Mouse (Mus musculus) kidney, embryonic 16.5 days (tissue): ENCODE measurements around the gene Sycn. TPM values are rescaled to one million over a fixed set of nuclear protein-coding genes. Genes with fewer than 3 reads are reported as not detected.

Source experiments
- microRNA-seq: library from miRNA; unstranded; fragments of <30 nt; microRNA quantifications from one replicate; pipeline ENCODE4, GENCODE M21; 2016
- polyA plus RNA-seq: library from polyadenylated mRNA; unstranded; fragments of >200 nt; fragmentation: Nextera tagmentation; extraction: Ambion mirVana; gene quantifications from 2 replicates; pipeline ENCODE4 v1.2.1, GENCODE M21; 2015

Gene Sycn
- polyA plus RNA-seq, 1 experiment from 2014 or later: not detected

Small RNA genes within 50 kb of the gene (microRNA-seq; reads per million reads assigned to microRNA genes)
- 0.63 reads per million for gene Mir7049

Other genes with a start within 250 kb of the Sycn start
- 0.41 and 0.74 TPM in 2 replicates for gene Selenov, start 249.7 kb upstream of the Sycn start, polyA plus RNA-seq
- gene Dll3, start 238.6 kb upstream of the Sycn start, polyA plus RNA-seq: 0.50 and 0.68 TPM in 2 replicates
- gene Timm50, start 228.8 kb upstream of the Sycn start, polyA plus RNA-seq: 162 and 169 TPM in 2 replicates
- gene Supt5, start 202.1 kb upstream of the Sycn start, polyA plus RNA-seq: 106 and 109 TPM in 2 replicates
- 840 and 918 TPM in 2 replicates for gene Rps16, start 190.2 kb upstream of the Sycn start, polyA plus RNA-seq
- gene Plekhg2, start 168.3 kb upstream of the Sycn start, polyA plus RNA-seq: 69.1 and 83.3 TPM in 2 replicates
- gene Zfp36, start 160.6 kb upstream of the Sycn start, polyA plus RNA-seq: 16.1 and 18.4 TPM in 2 replicates
- 52.9 and 55.9 TPM in 2 replicates for gene Med29, start 148.2 kb upstream of the Sycn start, polyA plus RNA-seq
- 97.4 and 108 TPM in 2 replicates for gene Paf1, start 147.9 kb upstream of the Sycn start, polyA plus RNA-seq
- 13.6 and 15.5 TPM in 2 replicates for gene Gmfg, start 103.4 kb upstream of the Sycn start, polyA plus RNA-seq
- 2.2 and 2.8 TPM in 2 replicates for gene Lrfn1, start 88.9 kb upstream of the Sycn start, polyA plus RNA-seq
- gene Ifnl2, start 30.4 kb upstream of the Sycn start, polyA plus RNA-seq: not detected in 2 replicates
- not detected in 2 replicates for gene Ifnl3, start 18.0 kb upstream of the Sycn start, polyA plus RNA-seq
- gene Nccrp1, start 6.4 kb downstream of the Sycn start, polyA plus RNA-seq: 0.18 TPM in 1 of 2 replicates, not detected in the other
- 16.7 and 20.7 TPM in 2 replicates for gene Samd4b, start 57.3 kb downstream of the Sycn start, polyA plus RNA-seq
- gene Pak4, start 57.3 kb downstream of the Sycn start, polyA plus RNA-seq: 78.4 and 79.6 TPM in 2 replicates
- gene Acp7, start 90.4 kb downstream of the Sycn start, polyA plus RNA-seq: not detected in 2 replicates
- 7.0 and 7.2 TPM in 2 replicates for gene Fbxo27, start 152.0 kb downstream of the Sycn start, polyA plus RNA-seq
- 9.4 and 9.9 TPM in 2 replicates for gene Fbxo17, start 175.9 kb downstream of the Sycn start, polyA plus RNA-seq
- gene Mrps12, start 200.9 kb downstream of the Sycn start, polyA plus RNA-seq: 141 and 143 TPM in 2 replicates
- gene Sars2, start 201.1 kb downstream of the Sycn start, polyA plus RNA-seq: 32.8 and 34.2 TPM in 2 replicates
- gene Ccer2, start 215.3 kb downstream of the Sycn start, polyA plus RNA-seq: not detected in 2 replicates
- 67.3 and 75.0 TPM in 2 replicates for gene Sirt2, start 225.8 kb downstream of the Sycn start, polyA plus RNA-seq
- 48.5 and 53.2 TPM in 2 replicates for gene Nfkbib, start 226.6 kb downstream of the Sycn start, polyA plus RNA-seq
- 7.0 and 7.7 TPM in 2 replicates for gene Rinl, start 248.1 kb downstream of the Sycn start, polyA plus RNA-seq